Mouse (Mus musculus) bone marrow macrophage, adult 2 months (primary cell): ENCODE measurements around the gene Ube2z.

Experiments
- CTCF ChIP-seq: IDR thresholded peaks from 2 replicates; pipeline ENCODE4 v1.5.1; 2012; ENCODE audit warnings: low read depth, mild to moderate bottlenecking, low read length, moderate library complexity
- POLR2A ChIP-seq: IDR thresholded peaks from 2 replicates; pipeline ENCODE4 v1.6.1; 2012; ENCODE audit warnings: mild to moderate bottlenecking, low read depth, low read length, borderline replicate concordance

- TF ChIP-seq CTCF (no peak), POLR2A (no peak; the same call in 1 of the 2 replicates)
Measured at GRCm38 (mm10) chr11:96034596-96035052, 30.6 kb downstream of the Ube2z start, which contains the start of gene Snf8.
